Mouse (Mus musculus) lung, postnatal 0 days (tissue): ENCODE measurements around the gene Rab1a. TPM values are rescaled to one million over a fixed set of nuclear protein-coding genes. Genes with fewer than 3 reads are reported as not detected.

ENCODE experiments used
- ATAC-seq: fragments of 200-750 bp; cut with Nextera tagmentation; 2 replicates; pipeline ENCODE4 v1.8.0; 2017; ENCODE audit warnings: moderate library complexity
- DNase-seq: peaks from one replicate; pipeline ENCODE4 v3.0.0-alpha.2; 2016; ENCODE audit warnings: low spot score
- H3K27ac ChIP-seq: fragments of 300-500 bp; sonication (generic); 2 replicates; pipeline ENCODE4 v1.5.1; 2014; ENCODE audit warnings: antibody characterized with exemption, mild to moderate bottlenecking, low read length, mixed read lengths
- H3K27me3 ChIP-seq: fragments of 300-500 bp; sonication (generic); replicated peaks from 2 replicates; pipeline ENCODE4 v1.6.1; 2014; ENCODE audit warnings: low read length, mixed read lengths; ENCODE audit not compliant: insufficient read depth
- H3K36me3 ChIP-seq: fragments of 300-500 bp; sonication (generic); 2 replicates; pipeline ENCODE4 v1.6.1; 2014; ENCODE audit warnings: low read length, mixed read lengths; ENCODE audit not compliant: insufficient read depth
- H3K4me1 ChIP-seq: fragments of 300-500 bp; sonication (generic); 2 replicates; pipeline ENCODE4 v1.6.1; 2014; ENCODE audit warnings: antibody characterized with exemption, low read depth, low read length, mixed read lengths; ENCODE audit not compliant: insufficient read depth
- H3K4me2 ChIP-seq: fragments of 300-500 bp; sonication (generic); replicated peaks from 2 replicates; pipeline ENCODE4 v1.6.1; 2014; ENCODE audit warnings: low read depth, mild to moderate bottlenecking, low read length, moderate library complexity, mixed read lengths
- H3K4me3 ChIP-seq: fragments of 300-500 bp; sonication (generic); 2 replicates; pipeline ENCODE4 v1.5.1; 2014; ENCODE audit warnings: low read depth, low read length
- H3K9ac ChIP-seq: fragments of 300-500 bp; sonication (generic); replicated peaks from 2 replicates; pipeline ENCODE4 v1.6.1; 2014; ENCODE audit warnings: low read depth, mild to moderate bottlenecking
- H3K9me3 ChIP-seq: fragments of 300-500 bp; sonication (generic); 2 replicates; pipeline ENCODE4 v1.6.1; 2016; ENCODE audit warnings: low read length, mixed read lengths
- CTCF ChIP-seq: IDR thresholded peaks from 2 replicates; pipeline ENCODE4 v1.5.1; 2016; ENCODE audit warnings: antibody characterized with exemption, mild to moderate bottlenecking
- EP300 ChIP-seq: IDR thresholded peaks from 2 replicates; pipeline ENCODE4 v1.6.1; 2016; ENCODE audit warnings: antibody characterized with exemption, mild to moderate bottlenecking, control low read depth
- WGBS: fragments of 180-500 bp; shearing (Covaris S2); extraction: QIAGEN DNeasy Blood & Tissue Kit; methylation state at CpG from one replicate; pipeline ENCODE4 v1.1.7; 2014; 5-methylcytosine and 5-hydroxymethylcytosine counted together
- polyA plus RNA-seq: library from polyadenylated mRNA; unstranded; fragments of >200 nt; fragmentation: Nextera tagmentation; extraction: Ambion mirVana; gene quantifications from 2 replicates; pipeline ENCODE4 v1.2.1, GENCODE M21; 2015

Rab1a gene
- polyA plus RNA-seq, 1 experiment from 2014 or later: 244 TPM

GRCm38 (mm10) chr11:20237018-20237417 is 35.8 kb downstream of the Rab1a start:
- Histone ChIP-seq H3K36me3 (peaks cover 27% of the 10 kb centered on the region), H3K27me3 (no peaks in the 10 kb centered on the region), H3K9me3 (no peaks in the 10 kb centered on the region), H3K4me3 (no peak overlapping the region), H3K9ac (no peak overlapping the region), H3K4me1 (no peaks in the 10 kb centered on the region), H3K27ac (no peak overlapping the region), H3K4me2 (no peak overlapping the region)
- ATAC-seq (no peak), DNase-seq (no peak)
- WGBS: 74% methylated on average over 7 of the region's 7 CpGs
- TF ChIP-seq EP300 (no peak), CTCF (no peak)

GRCm38 (mm10) chr11:20237976-20238375 is 36.7 kb downstream of the Rab1a start:
- Histone ChIP-seq H3K4me1 (no peaks in the 10 kb centered on the region), H3K36me3 (peaks cover 27% of the 10 kb centered on the region), H3K4me3 (no peak overlapping the region), H3K4me2 (no peak overlapping the region), H3K27me3 (no peaks in the 10 kb centered on the region), H3K9ac (no peak overlapping the region), H3K9me3 (no peaks in the 10 kb centered on the region), H3K27ac (no peak overlapping the region)
- ATAC-seq (no peak), DNase-seq (no peak)
- WGBS: 92% methylated on average over 3 of the region's 3 CpGs
- TF ChIP-seq EP300: no peak
- TF ChIP-seq CTCF: no peak

- Histone ChIP-seq H3K4me3 (no peak overlapping the region), H3K27me3 (no peaks in the 10 kb centered on the region), H3K9ac (no peak overlapping the region), H3K36me3 (peaks cover 24% of the 10 kb centered on the region), H3K9me3 (no peaks in the 10 kb centered on the region), H3K27ac (no peak overlapping the region), H3K4me2 (no peak overlapping the region), H3K4me1 (no peaks in the 10 kb centered on the region)
- TF ChIP-seq EP300 (no peak), CTCF (no peak)
- ATAC-seq (no peak), DNase-seq (no peak)
- whole genome bisulfite sequencing: 87% methylated on average over 9 of the region's 9 CpGs
Observed at GRCm38 (mm10) chr11:20239279-20239861, 38.1 kb downstream of the Rab1a start.

- peaks cover 21% of the 10 kb centered on the region for H3K36me3 ChIP-seq
- TF ChIP-seq CTCF: no peak
- no peak for TF ChIP-seq EP300
- DNase-seq (no peak), ATAC-seq (no peak)
- H3K27ac ChIP-seq: no peak overlapping the region
- H3K9me3 ChIP-seq: no peaks in the 10 kb centered on the region
- WGBS: 70% methylated on average over 5 of the region's 5 CpGs
- H3K27me3 ChIP-seq: no peaks in the 10 kb centered on the region
- no peak overlapping the region for H3K9ac ChIP-seq
- H3K4me2 ChIP-seq: no peak overlapping the region
- no peak overlapping the region for H3K4me3 ChIP-seq
- no peaks in the 10 kb centered on the region for H3K4me1 ChIP-seq
Observed at GRCm38 (mm10) chr11:20240331-20240730, 39.1 kb downstream of the Rab1a start.

DNA sequence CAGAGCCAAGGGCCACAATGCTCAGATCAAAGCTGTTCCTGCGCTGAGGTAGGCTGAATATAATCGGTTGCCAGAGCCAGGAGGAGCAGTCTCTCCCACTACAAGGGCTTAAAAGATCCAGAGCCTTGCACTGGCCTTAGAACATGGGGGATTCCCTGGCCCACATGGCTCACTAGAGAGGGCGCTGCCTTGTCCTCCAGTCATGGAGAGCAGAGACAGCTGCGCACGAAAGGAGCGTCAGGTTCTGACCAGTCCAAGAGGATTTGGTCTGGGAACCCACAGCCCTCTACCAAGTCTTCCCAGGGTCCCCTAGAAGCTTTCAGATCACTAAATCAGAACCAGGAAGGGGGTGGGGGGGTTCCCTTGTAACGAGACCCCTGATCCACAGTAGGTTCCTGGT is 40.1 kb downstream of the Rab1a start:
- no peak overlapping the region for H3K27ac ChIP-seq
- H3K4me3 ChIP-seq: no peak overlapping the region

DNA sequence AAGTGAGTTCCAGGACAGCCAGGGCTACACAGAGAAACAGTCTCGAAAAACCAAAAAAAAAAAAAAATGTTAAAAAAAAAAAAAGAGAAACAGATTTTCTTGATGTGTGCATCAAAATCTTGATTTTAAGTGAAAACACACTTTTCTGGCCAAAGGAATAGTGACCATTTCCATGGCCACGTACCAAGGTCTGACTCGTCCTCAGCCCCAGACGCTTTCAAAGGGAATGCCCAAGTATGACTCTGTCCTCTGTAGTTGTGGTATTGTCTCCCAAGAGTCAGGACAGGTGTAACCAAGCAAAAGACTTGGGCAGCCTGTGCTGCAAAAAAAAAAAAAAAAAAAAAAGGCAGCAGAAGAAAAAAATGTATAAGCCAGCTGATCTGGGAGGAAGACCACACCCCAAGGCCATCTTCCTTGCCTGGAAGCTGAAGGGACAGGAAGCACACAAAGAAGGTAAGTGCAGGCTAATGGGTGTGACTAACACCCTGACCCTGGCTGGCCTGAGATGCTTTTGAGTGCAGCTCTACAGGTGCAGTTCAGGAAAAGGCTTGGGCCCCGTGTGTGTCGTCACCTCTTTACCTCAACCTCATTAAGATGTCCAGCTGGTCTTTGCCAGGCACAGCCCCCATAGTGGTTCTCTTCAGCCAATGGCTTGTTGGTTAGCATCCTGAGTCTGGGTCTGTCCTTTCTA is 41.3 kb downstream of the Rab1a start:
- TF ChIP-seq CTCF: no peak
- TF ChIP-seq EP300: no peak
- Histone ChIP-seq H3K4me3 (no peak overlapping the region), H3K27me3 (no peaks in the 10 kb centered on the region), H3K9ac (no peak overlapping the region), H3K9me3 (no peaks in the 10 kb centered on the region), H3K36me3 (peaks cover 17% of the 10 kb centered on the region), H3K27ac (no peak overlapping the region), H3K4me2 (no peak overlapping the region), H3K4me1 (peaks cover 11% of the 10 kb centered on the region; the same call in 1 of the 2 replicates)
- WGBS: 82% methylated on average over 6 of the region's 6 CpGs
- DNase-seq: no peak
- ATAC-seq: no peak

More for the DNA sequence above, 40.1 kb downstream of the Rab1a start:
- Histone ChIP-seq H3K27me3 (no peaks in the 10 kb centered on the region), H3K9me3 (no peaks in the 10 kb centered on the region), H3K4me1 (peaks cover 1% of the 10 kb centered on the region; the same call in 1 of the 2 replicates), H3K36me3 (peaks cover 19% of the 10 kb centered on the region), H3K4me2 (no peak overlapping the region), H3K9ac (no peak overlapping the region)
- no peak for TF ChIP-seq CTCF
- no peak for TF ChIP-seq EP300
- no peak for DNase-seq
- no peak for ATAC-seq
- WGBS: 91% methylated on average over 7 of the region's 7 CpGs
